Comparison of ENCODE assay signal across 18 mouse cellular contexts in genomic region chr5:43200686-43201085, GRCm38 (mm10). TPM values are rescaled to one million over a fixed set of nuclear protein-coding genes. Genes with fewer than 3 reads are reported as not detected.
DNase-seq lines count a peak whose midpoint lies in the region; TF ChIP-seq lines count a peak whose summit lies in the region.
"Had no signal": no experiment of that assay in that cellular context is flagged by ENCODE, and none has a peak within 500 bp of the region (broad histone marks: within the 10 kb centered on the region; RNA-seq: fewer than 3 reads in every experiment).

No protein-coding gene starts in this region.

- DNase-seq in cerebellum, adult 11 months = peak; percentile 12
- DNase-seq in cerebellum, postnatal 4 days (ENCODE audit: low spot score in 2 of 2) = no peak
- DNase-seq in cerebellum, adult 2 months = peak; percentile 23 to 59
- DNase-seq in cerebellum, postnatal 14 days = peak; percentile 40 to 57
- DNase-seq in kidney, adult 9 months = no peak
- DNase-seq in kidney, postnatal 25 days = no peak
- no peak for DNase-seq in midbrain, embryonic 10.5 days (ENCODE audit: low spot score)
- DNase-seq: adrenal gland, adult 2 months; adrenal gland, postnatal 25 days; gastrocnemius, postnatal 10 days; heart, adult 18-20 months; heart, postnatal 10 days; heart, postnatal 4 days had no signal

- H3K4me3 ChIP-seq in cerebellum, adult 2 months (replicated peaks; ENCODE audit: insufficient read depth, low read depth, low read length) = no peak overlapping the region
- no peak overlapping the region for H3K4me3 ChIP-seq in midbrain, embryonic 10.5 days
- H3K4me3 ChIP-seq: embryonic facial prominence, embryonic 12.5 days; forebrain, embryonic 15.5 days; heart, embryonic 10.5 days; hindbrain, embryonic 12.5 days had no signal

- no peak for TF ChIP-seq CTCF in cerebellum, adult 2 months (IDR thresholded peaks at IDR 0.05; ENCODE audit: borderline replicate concordance, insufficient read depth, low read depth, low read length)

- WGBS in cerebellum, adult 2 months = 14% methylated on average over 4 of the region's 4 CpGs
- WGBS in midbrain, embryonic 10.5 days = 88% methylated on average over 4 of the region's 4 CpGs

- peaks cover 4% of the 10 kb centered on the region; the same call in 1 of the 2 replicates for H3K4me1 ChIP-seq in cerebellum, adult 2 months (ENCODE audit: control insufficient read depth, insufficient read depth, low read length)
- no peaks in the 10 kb centered on the region for H3K4me1 ChIP-seq in midbrain, embryonic 10.5 days
- H3K4me1 ChIP-seq: embryonic facial prominence, embryonic 12.5 days; forebrain, embryonic 15.5 days; hindbrain, embryonic 12.5 days had no signal

- no peaks in the 10 kb centered on the region for H3K27me3 ChIP-seq in cerebellum, adult 2 months (ENCODE audit: control insufficient read depth, insufficient read depth, low read length)
- H3K27me3 ChIP-seq in midbrain, embryonic 10.5 days (ENCODE audit: low read depth, poor library complexity, severe bottlenecking) = no peaks in the 10 kb centered on the region
- H3K27me3 ChIP-seq: CH12.LX; embryonic facial prominence, embryonic 12.5 days; forebrain, embryonic 15.5 days; hindbrain, embryonic 12.5 days had no signal

- TF ChIP-seq POLR2A in cerebellum, adult 2 months (IDR thresholded peaks at IDR 0.05; ENCODE audit: borderline replicate concordance, insufficient read depth, low read length) = no peak

- no peak overlapping the region for H3K27ac ChIP-seq in cerebellum, adult 2 months (ENCODE audit: insufficient read depth, low read length)
- H3K27ac ChIP-seq in midbrain, embryonic 10.5 days (replicated peaks) = no peak overlapping the region
- H3K27ac ChIP-seq: embryonic facial prominence, embryonic 12.5 days; forebrain, embryonic 15.5 days; heart, embryonic 10.5 days; hindbrain, embryonic 12.5 days had no signal

- no peaks in the 10 kb centered on the region for H3K9me3 ChIP-seq in midbrain, embryonic 10.5 days (replicated peaks)
- H3K9me3 ChIP-seq: embryonic facial prominence, embryonic 12.5 days; forebrain, embryonic 15.5 days; heart, embryonic 10.5 days; hindbrain, embryonic 12.5 days had no signal

- no peaks in the 10 kb centered on the region for H3K36me3 ChIP-seq in midbrain, embryonic 10.5 days
- H3K36me3 ChIP-seq: embryonic facial prominence, embryonic 12.5 days; forebrain, embryonic 15.5 days; heart, embryonic 10.5 days; hindbrain, embryonic 12.5 days had no signal

RNA-seq across cellular contexts. Expression of gene Cpeb2, which starts 32.3 kb away (rescaled TPM):
- 31.1 and 31.8 TPM in 2 replicates for polyA plus RNA-seq in cerebellum, adult 2 months (2012; rRNA removed)
- polyA plus RNA-seq in midbrain, embryonic 10.5 days (2016; fragmentation: Nextera tagmentation; extraction: Ambion mirVana) = 2.3 and 2.8 TPM in 2 replicates

Comparison
In these comparisons a context has a peak if more than half of its experiments do, and no peak if none do; other contexts are left out.
1. DNase-seq: peak in cerebellum, adult 11 months (single experiment), cerebellum, adult 2 months (2 of 2) and cerebellum, postnatal 14 days (2 of 2); none in cerebellum, postnatal 4 days (0 of 2), kidney, adult 9 months (single experiment), kidney, postnatal 25 days (0 of 2) and midbrain, embryonic 10.5 days (single experiment).